Mouse (Mus musculus) MEL (cell line): Measurements from ENCODE around the gene Ccdc32.

ENCODE experiments used
- HCFC1 ChIP-seq: IDR thresholded peaks from 2 replicates; pipeline ENCODE4 v1.6.1; 2012; ENCODE audit warnings: low read depth, mild to moderate bottlenecking, inconsistent platforms, low read length, improper control_type of control experiment, moderate library complexity
- MAX ChIP-seq: IDR thresholded peaks from 2 replicates; pipeline ENCODE4 v1.6.1; 2011; ENCODE audit warnings: low read length, improper control_type of control experiment
- NRF1 ChIP-seq: IDR thresholded peaks from 2 replicates; pipeline ENCODE4 v1.6.1; 2014; ENCODE audit warnings: low read depth, mild to moderate bottlenecking, inconsistent platforms, low read length, improper control_type of control experiment, moderate library complexity; ENCODE audit not compliant: poor library complexity, insufficient read depth, severe bottlenecking
- POLR2A ChIP-seq, 2 experiments: IDR thresholded peaks; 2 replicates each; pipeline ENCODE4 v1.6.1; 2011 to 2012; ENCODE audit warnings: low read length in 2 of 2, mild to moderate bottlenecking in 2 of 2, control low read depth in 1 of 2, improper control_type of control experiment in 1 of 2, low read depth in 1 of 2, moderate library complexity in 1 of 2; ENCODE audit not compliant: control insufficient read depth in 1 of 2, insufficient read depth in 1 of 2, poor library complexity in 1 of 2

GRCm38 (mm10) chr2:119017647-119018046 lies 11.5 kb downstream of the Ccdc32 start:
- no peak for TF ChIP-seq HCFC1
- TF ChIP-seq NRF1: no peak
- no peak for TF ChIP-seq POLR2A (IDR thresholded peaks at IDR 0.05; ENCODE audit: control insufficient read depth in 1 of 2, insufficient read depth in 1 of 2, low read depth in 1 of 2, low read length in 2 of 2, poor library complexity in 1 of 2)
- no peak for TF ChIP-seq MAX
